Mouse (Mus musculus): ENCODE results near the gene Jph2.

GRCm38 (mm10) chr2:163419346-163420045 lies 21.7 kb upstream of the Jph2 start:
- no peak for TF ChIP-seq CTCF (conservative IDR thresholded peaks at IDR 0.05; ENCODE audit: low read length)
- no peak for TF ChIP-seq NANOG (IDR thresholded peaks at IDR 0.05; ENCODE audit: borderline replicate concordance, low read length)
